Mouse (Mus musculus) liver, adult 2 months (tissue): ENCODE data around the gene Spata20.

Experiments
- CTCF ChIP-seq: fragments of 200-500 bp; IDR thresholded peaks from 2 replicates; pipeline ENCODE4 v1.5.1; 2011; ENCODE audit warnings: low read depth, low read length, control low read depth
- POLR2A ChIP-seq: fragments of 200-500 bp; IDR thresholded peaks from 2 replicates; pipeline ENCODE4 v1.6.1; 2011; ENCODE audit warnings: low read length, control low read depth; ENCODE audit not compliant: insufficient read depth; ENCODE audit errors: extremely low read depth

DNA sequence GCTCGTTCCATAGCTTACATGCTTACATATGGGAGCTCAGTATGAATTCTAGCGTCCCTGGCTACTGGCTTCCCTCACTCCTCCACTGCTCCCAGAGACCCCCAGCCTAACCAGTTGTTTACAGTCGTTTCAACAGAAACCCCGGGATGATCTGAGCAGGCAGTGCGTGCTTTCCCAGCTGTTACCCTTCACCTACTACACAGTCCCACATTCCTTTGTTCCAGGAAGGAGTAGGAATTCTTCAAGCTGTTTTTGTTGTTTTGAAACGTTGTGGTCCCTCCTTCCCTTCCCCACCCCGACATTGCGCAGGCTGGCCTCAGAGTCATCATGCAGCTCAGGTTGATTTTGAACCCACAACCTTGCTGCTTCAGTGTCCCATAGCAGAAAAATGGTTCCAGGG, 14.4 kb upstream of the Spata20 start:
- TF ChIP-seq CTCF (no peak), POLR2A (no peak)
